Mouse (Mus musculus) ES-Bruce4 (cell line): ENCODE results near the gene Agap1.

Experiments
- CTCF ChIP-seq: IDR thresholded peaks from one replicate; pipeline ENCODE4 v1.8.1; 2011; ENCODE audit warnings: low read depth, low read length
- POLR2A ChIP-seq: IDR thresholded peaks from one replicate; pipeline ENCODE4 v1.8.1; 2011; ENCODE audit warnings: low read length; ENCODE audit not compliant: insufficient read depth

GRCm38 (mm10) chr1:89463138-89463537 is 8.5 kb downstream of the Agap1 start:
- TF ChIP-seq POLR2A: no peak
- no peak for TF ChIP-seq CTCF
